Mouse (Mus musculus): Measurements from ENCODE around the gene Mef2a.

DNA sequence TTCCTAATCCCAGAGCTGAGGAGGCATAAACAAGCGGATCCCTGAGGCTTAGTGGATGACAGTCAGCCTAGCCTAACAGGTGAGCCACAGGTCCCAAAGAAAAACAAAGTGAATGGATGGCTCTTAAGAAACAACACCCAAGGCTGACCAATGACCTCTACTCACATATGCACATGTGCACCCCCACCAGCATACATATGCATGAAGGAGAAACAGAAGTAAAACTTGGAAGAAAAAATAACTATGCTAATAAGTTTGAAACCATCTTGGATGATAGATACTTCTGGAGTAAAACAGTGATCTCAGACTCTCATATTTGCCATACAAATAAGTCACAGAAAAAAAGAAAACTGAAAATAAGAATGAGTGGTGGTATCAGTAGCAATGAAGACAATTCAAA is 28.2 kb downstream of the Mef2a start:
- TF ChIP-seq POLR2AphosphoS2 (IDR thresholded peaks at IDR 0.05; ENCODE audit: insufficient read length, low read depth) = no peak
- TF ChIP-seq POLR2A (IDR thresholded peaks at IDR 0.05; ENCODE audit: insufficient read length, low read depth) = no peak
- no peak for TF ChIP-seq TCF12 (IDR thresholded peaks at IDR 0.05; ENCODE audit: insufficient read depth, poor library complexity, severe bottlenecking)
- TF ChIP-seq MYOG (IDR thresholded peaks at IDR 0.05; ENCODE audit: control insufficient read depth in 1 of 3, insufficient read depth in 1 of 3, insufficient read length in 2 of 3, low read depth in 2 of 3) = no peak
- TF ChIP-seq E2F4 (IDR thresholded peaks at IDR 0.05; ENCODE audit: insufficient read depth) = no peak
- no peak for TF ChIP-seq TCF3 (IDR thresholded peaks at IDR 0.05; ENCODE audit: insufficient read length, low read depth)
- TF ChIP-seq MYOD1 (IDR thresholded peaks at IDR 0.05; ENCODE audit: control insufficient read depth in 1 of 3, insufficient read length in 2 of 3, low read depth in 2 of 3) = no peak
- no peak for TF ChIP-seq MAX (IDR thresholded peaks at IDR 0.05; ENCODE audit: low read depth)
- no peak for TF ChIP-seq SRF (IDR thresholded peaks at IDR 0.05; ENCODE audit: control insufficient read depth, insufficient read length, low read depth)
- TF ChIP-seq CEBPB (IDR thresholded peaks at IDR 0.05; ENCODE audit: insufficient read depth, poor library complexity, severe bottlenecking) = no peak
- no peak for TF ChIP-seq USF1 (IDR thresholded peaks at IDR 0.05; ENCODE audit: low read depth)
- no peak for TF ChIP-seq REST (IDR thresholded peaks at IDR 0.05; ENCODE audit: insufficient read depth, insufficient read length)

Data from myocyte (in vitro differentiated cells).